Mouse (Mus musculus) heart, embryonic 10.5 days (tissue): ENCODE results near the gene Cst13. TPM values are rescaled to one million over a fixed set of nuclear protein-coding genes. Genes with fewer than 3 reads are reported as not detected.

ENCODE experiments used
- DNase-seq: peaks from one replicate; pipeline ENCODE4 v3.0.0-alpha.2; 2017; ENCODE audit warnings: low spot score
- H3K27ac ChIP-seq: fragments of 300-500 bp; sonication (generic); 2 replicates; pipeline ENCODE4 v1.5.1; 2016; ENCODE audit warnings: mild to moderate bottlenecking
- H3K27me3 ChIP-seq: fragments of 300-500 bp; sonication (generic); 2 replicates; pipeline ENCODE4 v1.6.1; 2016; ENCODE audit warnings: mild to moderate bottlenecking; ENCODE audit not compliant: poor library complexity, insufficient read depth, severe bottlenecking
- H3K36me3 ChIP-seq: fragments of 300-500 bp; sonication (generic); 2 replicates; pipeline ENCODE4 v1.6.1; 2016; ENCODE audit warnings: mild to moderate bottlenecking, moderate library complexity
- H3K4me1 ChIP-seq: fragments of 300-500 bp; sonication (generic); 2 replicates; pipeline ENCODE4 v1.6.1; 2016; ENCODE audit warnings: mild to moderate bottlenecking
- H3K4me3 ChIP-seq: fragments of 300-500 bp; sonication (generic); 2 replicates; pipeline ENCODE4 v1.5.1; 2016; ENCODE audit warnings: mild to moderate bottlenecking, moderate library complexity
- H3K9me3 ChIP-seq: fragments of 300-500 bp; sonication (generic); 2 replicates; pipeline ENCODE4 v1.6.1; 2016; ENCODE audit warnings: mild to moderate bottlenecking, moderate library complexity
- WGBS: fragments of 180-500 bp; shearing (Covaris S2); methylation state at CpG from one replicate; pipeline ENCODE4 v1.1.7; 2016; 5-methylcytosine and 5-hydroxymethylcytosine counted together
- polyA plus RNA-seq: library from polyadenylated mRNA; unstranded; fragments of >200 nt; fragmentation: Nextera tagmentation; extraction: Ambion mirVana; gene quantifications from 2 replicates; pipeline ENCODE4 v1.2.1, GENCODE M21; 2016

The Cst13 gene
- polyA plus RNA-seq, 1 experiment from 2014 or later: not detected

DNA sequence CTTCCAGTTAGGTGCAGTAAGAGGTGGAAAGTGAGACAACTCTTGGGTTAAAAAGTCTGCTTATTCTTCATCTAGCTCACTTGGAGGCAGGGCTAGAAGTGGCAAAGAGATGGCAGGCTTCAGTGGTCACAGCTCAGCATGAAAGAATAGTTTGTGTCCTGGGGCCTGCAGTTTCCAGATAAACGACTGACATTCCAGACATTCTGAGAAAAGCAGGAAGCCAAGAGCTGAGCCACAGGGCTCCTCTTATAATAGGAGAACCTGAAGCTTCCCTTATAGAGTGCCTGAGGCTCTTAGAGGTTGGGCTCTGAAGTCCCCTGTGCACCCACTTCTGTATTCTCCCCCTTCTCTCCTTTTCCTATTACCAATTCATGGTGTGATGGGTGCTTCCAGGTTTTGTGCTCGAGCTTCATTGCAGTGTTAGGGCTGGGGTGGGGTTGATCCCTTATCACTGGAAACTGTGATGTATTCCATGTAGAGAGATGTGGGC lies 58.8 kb downstream of the Cst13 start:
- H3K27ac ChIP-seq: peak overlapping the region; percentile 80
- DNase-seq: no peak
- no peak overlapping the region for H3K4me3 ChIP-seq
- peaks cover 48% of the 10 kb centered on the region for H3K4me1 ChIP-seq
- H3K27me3 ChIP-seq: no peaks in the 10 kb centered on the region
- H3K36me3 ChIP-seq: no peaks in the 10 kb centered on the region
- H3K9me3 ChIP-seq: no peaks in the 10 kb centered on the region
- 3% methylated on average over 2 of the region's 2 CpGs for WGBS

DNA sequence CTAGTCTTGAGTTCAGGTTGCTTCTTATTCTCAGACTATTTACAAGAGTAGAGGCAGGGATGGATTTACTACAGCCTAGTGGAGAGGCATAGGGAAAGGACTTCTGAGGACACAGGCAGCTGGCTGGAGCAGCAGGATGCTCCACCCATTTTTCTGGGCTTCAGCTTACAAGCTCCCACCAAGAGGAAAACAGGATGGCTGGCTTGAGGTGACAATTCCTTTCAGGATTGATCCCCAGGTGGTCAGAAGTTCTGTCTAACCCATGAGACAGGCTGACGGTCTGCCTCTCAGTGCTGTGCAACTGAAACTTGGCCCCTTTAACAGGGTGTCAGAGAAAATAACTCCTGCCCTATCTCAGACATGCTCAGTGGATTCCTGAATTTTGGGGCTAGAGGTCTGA lies 59.3 kb downstream of the Cst13 start:
- no peaks in the 10 kb centered on the region for H3K36me3 ChIP-seq
- WGBS: 11% methylated on average over 1 of the region's 1 CpGs
- no peak for DNase-seq
- no peak overlapping the region for H3K4me3 ChIP-seq
- peak overlapping the region; percentile 80 for H3K27ac ChIP-seq
- peaks cover 43% of the 10 kb centered on the region for H3K4me1 ChIP-seq
- H3K27me3 ChIP-seq: no peaks in the 10 kb centered on the region
- no peaks in the 10 kb centered on the region for H3K9me3 ChIP-seq

Other genes with a start within 250 kb of the Cst13 start
- 75.2 and 102 TPM in 2 replicates for gene Nxt1, start 147.5 kb upstream of the Cst13 start, polyA plus RNA-seq
- 16.9 and 18.3 TPM in 2 replicates for gene Gzf1, start 139.1 kb upstream of the Cst13 start, polyA plus RNA-seq
- gene Napb, start 87.6 kb upstream of the Cst13 start, polyA plus RNA-seq: 2.5 and 2.7 TPM in 2 replicates
- not detected in 2 replicates for gene Cstl1, start 69.7 kb upstream of the Cst13 start, polyA plus RNA-seq
- not detected in 2 replicates for gene Cst11, start 48.6 kb upstream of the Cst13 start, polyA plus RNA-seq
- not detected in 2 replicates for gene 8030411F24Rik, start 38.1 kb upstream of the Cst13 start, polyA plus RNA-seq
- not detected in 2 replicates for gene Cst12, start 30.7 kb upstream of the Cst13 start, polyA plus RNA-seq
- gene Cst8, start 21.3 kb upstream of the Cst13 start, polyA plus RNA-seq: not detected in 2 replicates
- gene Cst9, start 15.1 kb downstream of the Cst13 start, polyA plus RNA-seq: 0.74 and 0.80 TPM in 2 replicates
- not detected in 2 replicates for gene 9230104L09Rik, start 45.0 kb downstream of the Cst13 start, polyA plus RNA-seq
- 567 and 803 TPM in 2 replicates for gene Cst3, start 55.6 kb downstream of the Cst13 start, polyA plus RNA-seq
- gene Gm1330, start 183.2 kb downstream of the Cst13 start, polyA plus RNA-seq: not detected in 2 replicates
- not detected in 2 replicates for gene Gm10750, start 197.2 kb downstream of the Cst13 start, polyA plus RNA-seq